Mouse (Mus musculus): ENCODE data around the gene Prkd2.
A peak's percentile ranks its signal among the peaks of the same experiment; 100 is the strongest.

DNA sequence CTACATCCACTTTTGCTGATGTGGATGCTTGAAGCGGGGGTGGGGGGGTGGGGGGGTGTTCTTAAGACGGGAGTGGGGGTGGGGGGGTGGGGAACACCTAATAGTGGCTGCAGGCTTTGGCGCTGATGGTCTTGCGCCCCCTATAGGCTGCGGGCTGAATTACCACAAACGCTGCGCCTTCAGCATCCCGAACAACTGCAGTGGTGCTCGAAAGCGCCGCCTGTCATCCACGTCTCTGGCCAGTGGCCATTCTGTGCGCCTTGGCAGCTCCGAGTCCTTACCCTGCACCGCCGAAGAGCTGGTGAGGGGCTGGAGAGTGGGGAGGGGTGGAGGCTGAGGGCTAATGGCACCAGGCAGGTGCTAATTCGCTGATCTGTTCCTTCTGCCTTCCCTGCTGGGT, 5.9 kb downstream of the Prkd2 start:
- TF ChIP-seq CTCF (IDR thresholded peaks at IDR 0.05; ENCODE audit: insufficient read depth, low read length): peak; percentile 58
- no peak for TF ChIP-seq POLR2A (IDR thresholded peaks at IDR 0.05; ENCODE audit: borderline replicate concordance, extremely low read depth, low read depth, low read length)
